Mouse (Mus musculus): ENCODE data around the gene Taok3. TPM values are rescaled to one million over a fixed set of nuclear protein-coding genes. Genes with fewer than 3 reads are reported as not detected.

Gene Taok3
- polyA plus RNA-seq, 2 experiments, result 7.4 to 14.3 TPM

GRCm38 (mm10) chr5:117240761-117241322, 120.9 kb downstream of the Taok3 start:
- peak; percentile 8 for DNase-seq (ENCODE audit: low spot score)
- Histone ChIP-seq H3K9ac (ENCODE audit: low read depth, low read length, severe bottlenecking) (peak overlapping the region; percentile 44), H3K4me3 (replicated peaks; ENCODE audit: low read length) (peak overlapping the region; percentile 40), H3K27me3 (ENCODE audit: control insufficient read depth, insufficient read depth, low read length) (peaks cover 7% of the 10 kb centered on the region; the same call in 1 of the 2 replicates), H3K9me3 (ENCODE audit: control insufficient read depth, low read length) (no peaks in the 10 kb centered on the region), H3K27ac (replicated peaks; ENCODE audit: low read depth, low read length) (no peak overlapping the region), H3K36me3 (ENCODE audit: control insufficient read depth, insufficient read depth, low read length) (no peaks in the 10 kb centered on the region), H3K4me2 (replicated peaks; ENCODE audit: low read depth, low read length, severe bottlenecking) (peak overlapping the region; percentile 77), H3K4me1 (ENCODE audit: control insufficient read depth, insufficient read depth, low read length) (0 out of 2 replicates have a peak, but pooled peaks cover 10% of the 10 kb centered on the region)
- 9% methylated on average over 32 of the region's 32 CpGs for WGBS
- no peak for TF ChIP-seq POLR2A (IDR thresholded peaks at IDR 0.05; ENCODE audit: borderline replicate concordance, extremely low read depth, insufficient read depth, insufficient read length)
- ATAC-seq (ENCODE audit: low FRiP score, low read depth), result no peak

DNA sequence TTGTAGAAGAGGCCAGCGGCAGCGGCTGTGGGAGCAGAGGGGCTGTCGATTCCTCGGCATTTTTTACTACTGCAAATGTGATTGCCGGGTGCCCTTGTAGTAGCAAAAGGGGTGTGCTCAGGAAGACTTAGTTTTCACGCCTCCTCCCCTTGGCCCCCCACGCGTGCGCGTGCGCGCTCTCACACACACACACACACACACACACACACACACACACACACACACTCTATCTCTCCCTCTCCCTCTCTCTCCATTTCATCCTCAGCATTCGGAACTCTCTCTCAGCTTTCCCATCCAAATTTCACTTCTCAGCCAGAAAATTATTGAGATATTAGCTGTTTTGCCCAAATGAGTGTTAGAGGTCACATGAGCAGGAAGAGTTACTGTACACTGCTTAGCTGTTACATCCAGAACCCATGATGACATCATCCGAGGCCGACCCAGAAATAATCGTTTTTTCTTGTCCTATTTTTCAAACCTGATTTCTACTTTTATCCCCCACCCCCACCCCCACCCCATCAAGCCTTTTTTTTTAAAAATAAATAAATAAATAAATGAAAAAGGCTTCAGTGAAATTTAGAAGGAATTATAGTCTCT, 122.1 kb downstream of the Taok3 start:
- TF ChIP-seq POLR2A (IDR thresholded peaks at IDR 0.05; ENCODE audit: borderline replicate concordance, extremely low read depth, insufficient read depth, insufficient read length), result no peak
- 0 out of 2 replicates have a peak overlapping the region, but pooled peaks have one; percentile 1 for H3K4me2 ChIP-seq (replicated peaks; ENCODE audit: low read depth, low read length, severe bottlenecking)
- H3K36me3 ChIP-seq (ENCODE audit: control insufficient read depth, insufficient read depth, low read length), result no peaks in the 10 kb centered on the region
- no peak overlapping the region; the same call in 1 of the 2 replicates for H3K4me3 ChIP-seq (replicated peaks; ENCODE audit: low read length)
- DNase-seq (ENCODE audit: low spot score) (no peak), ATAC-seq (ENCODE audit: low FRiP score, low read depth) (no peak)
- no peak overlapping the region for H3K27ac ChIP-seq (replicated peaks; ENCODE audit: low read depth, low read length)
- WGBS, result 58% methylated on average over 16 of the region's 16 CpGs
- no peaks in the 10 kb centered on the region for H3K9me3 ChIP-seq (ENCODE audit: control insufficient read depth, low read length)
- H3K27me3 ChIP-seq (ENCODE audit: control insufficient read depth, insufficient read depth, low read length), result peaks cover 7% of the 10 kb centered on the region; the same call in 1 of the 2 replicates
- H3K4me1 ChIP-seq (ENCODE audit: control insufficient read depth, insufficient read depth, low read length), result 0 out of 2 replicates have a peak, but pooled peaks cover 10% of the 10 kb centered on the region
- H3K9ac ChIP-seq (ENCODE audit: low read depth, low read length, severe bottlenecking), result no peak overlapping the region

- H3K36me3 ChIP-seq (ENCODE audit: control insufficient read depth, insufficient read depth, low read length), result no peaks in the 10 kb centered on the region
- H3K9ac ChIP-seq (ENCODE audit: low read depth, low read length, severe bottlenecking), result no peak overlapping the region
- H3K4me3 ChIP-seq (replicated peaks; ENCODE audit: low read length), result peak overlapping the region; percentile 21
- no peak overlapping the region for H3K27ac ChIP-seq (replicated peaks; ENCODE audit: low read depth, low read length)
- WGBS, result 32% methylated on average over 22 of the region's 22 CpGs
- H3K4me1 ChIP-seq (ENCODE audit: control insufficient read depth, insufficient read depth, low read length), result 0 out of 2 replicates have a peak, but pooled peaks cover 10% of the 10 kb centered on the region
- DNase-seq (ENCODE audit: low spot score) (no peak), ATAC-seq (ENCODE audit: low FRiP score, low read depth) (no peak)
- H3K27me3 ChIP-seq (ENCODE audit: control insufficient read depth, insufficient read depth, low read length), result peaks cover 7% of the 10 kb centered on the region; the same call in 1 of the 2 replicates
- no peaks in the 10 kb centered on the region for H3K9me3 ChIP-seq (ENCODE audit: control insufficient read depth, low read length)
- no peak for TF ChIP-seq POLR2A (IDR thresholded peaks at IDR 0.05; ENCODE audit: borderline replicate concordance, extremely low read depth, insufficient read depth, insufficient read length)
- peak overlapping the region; percentile 39 for H3K4me2 ChIP-seq (replicated peaks; ENCODE audit: low read depth, low read length, severe bottlenecking)
Observed at GRCm38 (mm10) chr5:117242671-117243478, 122.9 kb downstream of the Taok3 start.

- Histone ChIP-seq H3K9ac (ENCODE audit: low read depth, low read length, severe bottlenecking) (no peak overlapping the region), H3K4me3 (replicated peaks; ENCODE audit: low read length) (no peak overlapping the region), H3K4me1 (ENCODE audit: control insufficient read depth, insufficient read depth, low read length) (0 out of 2 replicates have a peak, but pooled peaks cover 8% of the 10 kb centered on the region), H3K36me3 (ENCODE audit: control insufficient read depth, insufficient read depth, low read length) (no peaks in the 10 kb centered on the region), H3K4me2 (replicated peaks; ENCODE audit: low read depth, low read length, severe bottlenecking) (no peak overlapping the region), H3K27me3 (ENCODE audit: control insufficient read depth, insufficient read depth, low read length) (peaks cover 7% of the 10 kb centered on the region; the same call in 1 of the 2 replicates), H3K9me3 (ENCODE audit: control insufficient read depth, low read length) (no peaks in the 10 kb centered on the region), H3K27ac (replicated peaks; ENCODE audit: low read depth, low read length) (no peak overlapping the region)
- no peak for DNase-seq (ENCODE audit: low spot score)
- no peak for TF ChIP-seq POLR2A (IDR thresholded peaks at IDR 0.05; ENCODE audit: borderline replicate concordance, extremely low read depth, insufficient read depth, insufficient read length)
- ATAC-seq (ENCODE audit: low FRiP score, low read depth), result no peak
- WGBS, result 86% methylated on average over 8 of the region's 8 CpGs
Observed at GRCm38 (mm10) chr5:117245170-117245569, 125.2 kb downstream of the Taok3 start.

DNA sequence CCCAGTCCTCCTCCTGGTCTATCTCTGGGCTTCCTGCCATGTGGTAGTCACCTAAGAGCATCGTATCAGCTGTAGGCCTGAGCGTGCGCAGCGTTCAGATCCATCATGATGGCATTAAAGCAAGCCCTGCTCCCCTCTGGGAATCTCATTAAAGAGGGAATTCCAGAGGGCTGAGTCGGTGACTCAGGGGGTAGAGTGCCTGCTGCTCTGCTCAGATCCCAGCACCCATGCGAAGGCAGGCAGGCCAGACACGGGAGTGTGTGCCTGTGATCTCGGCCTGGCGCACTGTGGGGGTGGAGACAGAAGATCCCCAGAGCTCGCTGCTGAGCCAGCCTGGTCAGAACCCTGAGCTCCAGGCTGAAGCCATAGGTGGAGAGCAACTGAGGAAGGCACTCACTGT, 128.4 kb downstream of the Taok3 start:
- Histone ChIP-seq H3K9ac (ENCODE audit: low read depth, low read length, severe bottlenecking) (no peak overlapping the region), H3K4me2 (replicated peaks; ENCODE audit: low read depth, low read length, severe bottlenecking) (no peak overlapping the region), H3K27me3 (ENCODE audit: control insufficient read depth, insufficient read depth, low read length) (no peaks in the 10 kb centered on the region), H3K9me3 (ENCODE audit: control insufficient read depth, low read length) (no peaks in the 10 kb centered on the region), H3K36me3 (ENCODE audit: control insufficient read depth, insufficient read depth, low read length) (0 out of 2 replicates have a peak, but pooled peaks cover 3% of the 10 kb centered on the region), H3K4me3 (replicated peaks; ENCODE audit: low read length) (no peak overlapping the region), H3K4me1 (ENCODE audit: control insufficient read depth, insufficient read depth, low read length) (no peaks in the 10 kb centered on the region), H3K27ac (replicated peaks; ENCODE audit: low read depth, low read length) (no peak overlapping the region)
- DNase-seq (ENCODE audit: low spot score), result no peak
- no peak for TF ChIP-seq POLR2A (IDR thresholded peaks at IDR 0.05; ENCODE audit: borderline replicate concordance, extremely low read depth, insufficient read depth, insufficient read length)
- 13% methylated on average over 10 of the region's 10 CpGs for WGBS
- ATAC-seq (ENCODE audit: low FRiP score, low read depth), result no peak
